Mouse (Mus musculus) layer of hippocampus, postnatal 10 days (tissue): Measurements from ENCODE around the gene Psmg4. TPM values are rescaled to one million over a fixed set of nuclear protein-coding genes. Genes with fewer than 3 reads are reported as not detected.
A peak's percentile ranks its signal among the peaks of the same experiment; 100 is the strongest.

Source experiments
- DNase-seq, 2 experiments: peaks; one replicate each; pipeline ENCODE4 v3.0.0; 2021; ENCODE audit warnings: low spot score in 2 of 2
- total RNA-seq, 2 experiments: library from RNA; stranded (reverse); gene quantifications; 2 replicates each; pipeline ENCODE4 v1.2.3; 2021

The Psmg4 gene
- total RNA-seq, 2 experiments from 2014 or later = 28.9 to 34.7 TPM

- peak; percentile 27 to 29 for DNase-seq
Observed at GRCm38 (mm10) chr13:34148181-34148580, 14.6 kb upstream of the Psmg4 start.

- peak; percentile 74 to 79 for DNase-seq
Observed at GRCm38 (mm10) chr13:34148767-34149392, 13.9 kb upstream of the Psmg4 start.

GRCm38 (mm10) chr13:34149463-34150176 lies 13.1 kb upstream of the Psmg4 start:
- DNase-seq = peak in 1 of 2 experiments; percentile 40

GRCm38 (mm10) chr13:34150271-34151027 lies 12.3 kb upstream of the Psmg4 start:
- peak; percentile 74 to 76 for DNase-seq

GRCm38 (mm10) chr13:34151425-34151824 lies 11.3 kb upstream of the Psmg4 start:
- peak in 1 of 2 experiments; percentile 2 for DNase-seq

GRCm38 (mm10) chr13:34152695-34153094 lies 10.1 kb upstream of the Psmg4 start:
- DNase-seq = peak; percentile 1 to 9

- DNase-seq = peak; percentile 43 to 54
Observed at GRCm38 (mm10) chr13:34153254-34154011, 9.3 kb upstream of the Psmg4 start.

GRCm38 (mm10) chr13:34154217-34154930 lies 8.4 kb upstream of the Psmg4 start:
- peak; percentile 81 to 88 for DNase-seq

GRCm38 (mm10) chr13:34154931-34155272 lies 7.9 kb upstream of the Psmg4 start:
- DNase-seq = peak; percentile 72 to 82

GRCm38 (mm10) chr13:34156133-34156839 lies 6.5 kb upstream of the Psmg4 start:
- DNase-seq = no peak

GRCm38 (mm10) chr13:34156840-34157185 lies 6.0 kb upstream of the Psmg4 start:
- DNase-seq = no peak

GRCm38 (mm10) chr13:34157596-34158157 lies 5.1 kb upstream of the Psmg4 start:
- no peak for DNase-seq

GRCm38 (mm10) chr13:34159926-34160325 lies 2.8 kb upstream of the Psmg4 start:
- DNase-seq = no peak

- no peak for DNase-seq
Observed at GRCm38 (mm10) chr13:34163304-34163975, 676 bp downstream of the Psmg4 start.

GRCm38 (mm10) chr13:34174025-34174424 lies 11.3 kb downstream of the Psmg4 start:
- no peak for DNase-seq

- no peak for DNase-seq
Observed at GRCm38 (mm10) chr13:34181624-34182023, 18.9 kb downstream of the Psmg4 start.

- DNase-seq = no peak
Observed at GRCm38 (mm10) chr13:34185371-34185770, 22.6 kb downstream of the Psmg4 start.

GRCm38 (mm10) chr13:34187571-34187970 lies 24.8 kb downstream of the Psmg4 start:
- DNase-seq = peak; percentile 69 to 79
